Mouse (Mus musculus) hindlimb bud, embryonic 11.5 days (tissue): ENCODE measurements around the gene Zfp202.

ENCODE experiments used
- DNase-seq: peaks from one replicate; pipeline ENCODE4 v3.0.0-alpha.2; 2012; ENCODE audit warnings: low read depth, low spot score; ENCODE audit errors: extremely low spot score

The Zfp202 gene

DNA sequence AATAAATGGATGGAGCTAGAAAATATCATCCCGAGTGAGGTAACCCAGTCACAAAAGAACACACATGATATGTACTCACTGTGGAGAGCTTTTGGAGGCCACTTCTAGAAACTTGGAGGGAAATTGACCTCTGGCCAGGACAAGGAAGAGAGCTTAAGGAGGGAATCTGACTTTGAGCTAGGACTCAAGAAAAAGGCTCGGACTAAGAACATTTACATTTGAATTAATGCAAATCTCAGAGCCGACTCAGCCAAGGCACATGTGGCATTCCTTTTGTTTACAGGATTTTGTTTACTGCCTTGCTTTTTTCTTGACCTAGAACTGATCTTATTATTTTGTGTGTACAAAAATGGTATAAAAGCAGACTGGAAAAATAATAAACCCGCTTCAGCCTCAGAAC lies 47.6 kb downstream of the Zfp202 start:
- no peak for DNase-seq

DNA sequence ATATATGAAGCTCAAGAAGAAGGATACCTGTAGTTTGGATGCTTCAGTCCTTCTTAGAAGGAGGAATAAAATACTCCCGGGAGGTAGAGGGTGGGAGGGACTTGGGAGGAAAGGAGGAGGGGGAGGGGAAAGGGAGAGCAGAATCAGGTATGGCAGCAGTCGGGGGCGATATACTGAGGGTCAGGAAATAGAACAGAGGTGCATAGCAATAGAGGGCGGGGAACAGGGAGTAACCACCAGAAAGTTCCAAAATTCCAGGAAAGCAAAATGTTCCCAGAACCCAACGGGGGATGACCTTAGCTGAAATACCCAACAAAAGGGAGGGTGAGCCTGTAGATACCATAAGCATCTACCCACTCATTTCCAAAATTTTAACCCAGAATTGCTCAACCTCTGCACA lies 48.2 kb downstream of the Zfp202 start:
- no peak for DNase-seq

DNA sequence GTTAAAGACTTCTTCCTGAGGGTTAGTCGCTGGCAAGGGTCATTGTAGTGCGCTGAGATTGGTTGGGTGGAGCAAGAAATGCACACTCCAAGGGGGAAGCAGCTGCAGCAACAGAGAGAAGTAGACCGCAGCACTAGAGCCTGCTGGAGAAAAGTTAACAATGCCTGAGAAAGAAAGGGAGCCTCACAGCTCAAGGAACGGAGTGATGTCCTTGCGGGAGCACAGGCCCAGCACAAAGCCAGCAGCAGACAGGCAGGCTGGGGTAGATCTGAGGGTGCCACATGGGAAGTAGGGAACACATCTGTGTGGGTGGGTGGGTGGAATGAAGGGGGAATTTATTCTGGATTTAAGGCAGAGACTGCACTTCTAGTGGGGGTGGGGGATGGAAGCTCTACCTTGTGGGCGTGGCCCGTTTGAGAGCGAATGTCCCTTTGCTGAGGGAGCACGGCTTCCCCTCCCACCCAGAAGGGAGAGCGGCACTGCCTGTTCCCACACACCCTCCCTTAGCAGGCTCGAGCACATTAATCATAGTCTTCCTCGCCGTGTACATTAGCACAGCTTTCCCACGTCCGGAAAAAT lies 49.2 kb downstream of the Zfp202 start:
- no peak for DNase-seq

DNA sequence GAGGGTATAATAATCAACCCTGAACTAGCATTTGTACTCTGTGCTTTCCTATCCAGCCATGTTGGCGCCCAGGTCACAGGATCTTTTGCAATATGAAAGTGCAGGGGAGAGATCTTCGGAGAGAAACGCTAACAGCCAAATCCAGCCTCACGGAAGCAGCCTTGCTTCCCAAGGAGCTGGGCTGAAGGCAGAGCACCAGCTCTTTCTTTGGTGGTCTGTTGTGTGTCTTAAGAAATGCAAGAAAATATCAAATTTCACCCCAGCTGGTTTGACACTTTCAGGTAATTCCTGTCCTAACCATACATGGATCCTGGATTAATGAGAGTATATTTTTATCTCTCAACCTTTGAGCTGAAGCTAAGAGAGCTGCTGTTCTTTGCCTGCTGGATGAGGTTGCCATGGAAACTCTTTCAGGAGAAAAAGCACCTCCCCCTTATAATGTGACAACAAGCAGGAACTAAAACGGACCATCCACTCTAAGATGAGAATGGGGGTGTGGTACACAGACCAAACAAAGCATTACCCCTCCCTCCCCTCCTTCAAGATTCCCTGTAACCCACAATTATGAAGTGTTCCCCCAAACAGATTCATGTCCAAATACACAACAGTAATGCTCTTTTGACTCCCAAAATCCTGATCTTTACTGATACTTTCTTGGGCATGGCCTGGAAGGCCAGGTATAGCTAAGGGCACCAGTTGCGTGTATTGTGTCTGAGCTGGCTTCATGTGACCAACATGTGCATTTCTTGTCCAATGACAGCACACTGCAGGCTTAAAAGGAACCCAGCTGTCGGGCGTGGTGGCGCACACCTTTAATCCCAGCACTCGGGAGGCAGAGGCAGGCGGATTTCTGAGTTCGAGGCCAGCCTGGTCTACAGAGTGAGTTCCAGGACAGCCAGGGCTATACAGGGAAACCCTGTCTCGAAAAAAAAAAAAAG lies 50.1 kb downstream of the Zfp202 start:
- DNase-seq, result no peak

DNA sequence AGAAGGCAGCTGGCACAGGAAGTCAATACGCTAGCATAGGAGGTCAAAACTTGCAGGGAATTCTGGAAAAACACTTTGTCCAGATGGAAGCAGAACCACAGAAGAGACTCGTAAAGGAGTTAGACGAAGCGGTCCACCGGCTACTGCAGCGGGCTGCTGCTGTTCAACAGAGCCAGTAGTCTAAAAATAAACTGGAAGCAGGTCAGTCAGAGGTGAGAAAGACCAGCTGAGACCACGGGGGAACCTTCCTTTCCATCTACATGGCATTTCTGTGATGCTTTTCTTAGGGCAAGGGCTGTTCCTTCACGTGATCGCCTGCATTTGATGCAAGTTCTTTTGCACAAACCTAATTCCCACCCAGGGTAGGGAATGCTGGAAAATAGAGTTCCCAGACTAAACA lies 53.4 kb downstream of the Zfp202 start:
- no peak for DNase-seq

DNA sequence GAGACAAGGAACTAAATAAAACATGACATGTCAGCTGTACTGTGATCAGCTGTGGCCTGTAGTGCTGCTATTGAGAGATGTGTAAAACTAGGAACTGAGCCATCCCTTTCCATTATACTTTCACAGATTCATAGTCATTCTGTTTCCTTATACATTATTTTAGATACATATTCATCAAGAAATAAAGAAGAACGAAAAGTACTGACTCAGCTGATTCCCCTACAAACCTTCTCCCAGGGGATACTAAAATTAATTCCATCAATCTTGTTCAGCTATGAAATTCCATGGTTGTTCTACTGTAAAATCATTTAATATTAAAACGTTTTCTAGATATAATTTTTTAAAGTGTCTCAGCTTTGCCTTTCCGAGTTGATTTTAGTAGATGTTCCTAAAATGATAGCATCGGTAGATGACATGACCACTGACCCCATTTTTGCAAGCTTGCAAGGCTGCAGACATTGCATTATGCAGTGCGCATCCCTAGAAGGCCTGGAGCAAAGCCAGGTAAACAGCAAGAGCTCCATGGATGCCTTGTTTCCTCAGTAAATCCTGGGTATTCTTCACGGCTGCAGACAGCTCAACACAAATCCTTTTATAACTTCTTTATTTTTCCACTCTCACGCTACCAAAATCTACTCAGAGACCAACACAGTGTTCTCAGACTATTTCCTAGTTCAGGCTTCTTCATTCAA lies 54.0 kb downstream of the Zfp202 start:
- DNase-seq, result no peak

DNA sequence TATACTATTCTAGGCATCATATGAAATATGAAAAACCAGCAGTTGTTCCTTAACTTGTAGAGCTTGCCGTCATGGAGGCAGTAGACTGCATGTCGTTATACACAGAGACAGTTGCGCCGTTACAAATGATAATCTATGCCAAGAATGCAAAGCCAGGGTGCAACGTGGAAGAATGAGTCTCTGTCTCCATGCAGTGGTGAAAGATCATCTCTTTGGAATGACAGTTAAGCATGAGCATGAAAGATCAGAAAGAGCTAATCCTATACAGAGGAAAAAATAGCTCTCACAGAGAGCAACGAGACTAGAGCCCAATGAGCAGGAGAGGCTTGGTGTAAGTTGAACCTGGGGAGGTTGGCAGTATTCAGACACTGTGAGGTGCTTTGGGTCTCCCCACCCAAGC lies 54.6 kb downstream of the Zfp202 start:
- DNase-seq, result no peak

DNA sequence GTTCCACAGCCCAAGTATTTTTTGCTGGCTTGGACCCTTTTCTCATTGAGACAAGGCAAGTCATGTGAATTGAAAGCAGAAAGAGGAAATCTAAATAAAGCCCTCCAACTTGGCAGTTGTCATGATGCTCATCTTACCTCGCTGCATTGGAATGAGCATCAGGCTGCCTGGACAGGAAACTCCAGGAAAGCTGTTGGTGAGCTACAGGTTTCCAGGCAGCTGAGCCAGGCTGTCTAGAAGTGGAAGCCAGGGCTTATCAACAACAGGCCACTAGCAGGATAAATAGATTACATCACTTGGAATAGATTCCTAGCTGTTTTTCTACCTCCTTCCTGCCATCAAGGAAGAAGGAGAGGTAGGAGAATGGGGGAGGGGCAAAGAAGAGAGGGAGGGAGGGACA lies 57.0 kb downstream of the Zfp202 start:
- DNase-seq, result no peak

DNA sequence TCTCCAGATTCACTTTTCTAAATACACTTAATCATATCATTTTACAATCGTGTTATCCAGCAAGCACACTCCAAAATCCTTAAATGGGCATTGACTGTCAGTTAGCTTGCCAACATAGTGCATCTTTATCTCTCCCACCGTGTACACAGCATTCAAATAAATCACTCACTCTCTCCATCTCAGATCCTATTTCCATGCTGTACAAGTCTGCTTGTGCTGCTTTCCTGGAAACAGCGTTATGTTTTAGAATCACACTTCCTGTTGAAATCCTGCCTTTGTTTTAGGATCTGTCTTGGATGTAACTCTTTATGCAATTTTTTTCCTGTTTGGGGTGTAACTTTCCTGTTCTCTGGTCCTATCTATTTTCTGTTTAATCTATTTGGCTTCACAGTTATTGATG lies 60.3 kb downstream of the Zfp202 start:
- DNase-seq, result no peak
